Mouse (Mus musculus) cortical plate, adult 2 months (tissue): ENCODE measurements at regions not wholly inside any gene's neighbourhood (a gene's known extent, or its start where the extent isn't known, plus 50 kb on each side); places are given as distances from the start of the nearest gene placed in this dataset.

Source experiments
- CTCF ChIP-seq: fragments of 200-500 bp; IDR thresholded peaks from 2 replicates; pipeline ENCODE4 v1.5.1; 2011; ENCODE audit warnings: mild to moderate bottlenecking, control low read depth, low read length; ENCODE audit not compliant: insufficient read depth; ENCODE audit errors: extremely low read depth
- POLR2A ChIP-seq: fragments of 200-500 bp; IDR thresholded peaks from 2 replicates; pipeline ENCODE4 v1.6.1; 2011; ENCODE audit warnings: mild to moderate bottlenecking, low read length, control low read depth; ENCODE audit not compliant: insufficient read depth; ENCODE audit errors: extremely low read depth

GRCm38 (mm10) chr16:92890713-92891112 is 64.8 kb upstream of the Runx1 start:
- TF ChIP-seq POLR2A (no peak), CTCF (no peak)
